Mouse (Mus musculus): ENCODE measurements around the gene Slfn9. TPM values are rescaled to one million over a fixed set of nuclear protein-coding genes. Genes with fewer than 3 reads are reported as not detected.
A peak's percentile ranks its signal among the peaks of the same experiment; 100 is the strongest.

Slfn9 gene
- total RNA-seq, 1 experiment, result 10.9 TPM

DNA sequence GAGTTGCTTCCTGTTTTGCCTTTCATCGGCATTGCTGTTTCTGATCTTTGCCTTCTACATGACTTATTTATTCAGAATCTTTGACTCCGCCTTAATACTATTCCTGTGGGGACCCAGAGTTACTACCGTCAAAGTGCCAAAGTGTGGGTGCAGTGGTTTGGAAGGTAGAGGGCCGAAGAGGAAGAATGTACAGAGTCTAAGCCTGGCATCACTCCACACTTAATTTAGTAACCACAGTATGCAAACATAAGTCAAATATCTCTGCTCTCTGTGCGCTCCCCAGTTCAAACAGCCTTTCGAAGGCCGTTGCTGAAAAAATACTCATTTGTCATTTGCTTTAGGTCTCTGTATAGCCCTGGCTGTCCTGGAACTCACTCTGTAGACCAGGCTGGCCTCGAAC is 29.4 kb downstream of the Slfn9 start:
- H3K4me3 ChIP-seq (ENCODE audit: insufficient read depth in 1 of 2, low read depth in 1 of 2, low read length in 2 of 2, poor library complexity in 1 of 2, severe bottlenecking in 1 of 2), result no peak overlapping the region
- no peaks in the 10 kb centered on the region for H3K9me3 ChIP-seq (ENCODE audit: control insufficient read depth, insufficient read depth, low read depth, low read length)
- no peak for DNase-seq (ENCODE audit: low read depth, low spot score)
- no peak for TF ChIP-seq MAFK (IDR thresholded peaks at IDR 0.05; ENCODE audit: insufficient read depth, low read depth, low read length)
- TF ChIP-seq ZNF384 (IDR thresholded peaks at IDR 0.05; ENCODE audit: low read depth, low read length), result no peak
- no peak for TF ChIP-seq CHD2 (IDR thresholded peaks at IDR 0.05; ENCODE audit: low read depth, low read length)
- no peak for TF ChIP-seq HCFC1 (IDR thresholded peaks at IDR 0.05; ENCODE audit: borderline replicate concordance, insufficient read depth, low read length)
- no peak for TF ChIP-seq ZC3H11A (IDR thresholded peaks at IDR 0.05; ENCODE audit: borderline replicate concordance, low read depth, low read length)
- in situ Hi-C loops (cut with MboI; ENCODE audit: low sequenced_read_pairs in 2 of 2, unreplicated experiment in 2 of 2), result no loop called here
- no peak overlapping the region for H3K27ac ChIP-seq (ENCODE audit: insufficient read depth, low read depth, low read length, poor library complexity, severe bottlenecking)
- no peak overlapping the region for H3K9ac ChIP-seq (ENCODE audit: insufficient read depth, low read depth, low read length, poor library complexity, severe bottlenecking)
- H3K4me1 ChIP-seq (ENCODE audit: control insufficient read depth in 2 of 2, insufficient read depth in 2 of 2, low read length in 2 of 2, poor library complexity in 1 of 2), result 0 out of 4 replicates have a peak, but pooled peaks cover 0 to 3% of the 10 kb centered on the region in 2 experiments
- no peaks in the 10 kb centered on the region for H3K36me3 ChIP-seq (ENCODE audit: control insufficient read depth, insufficient read depth, low read length, poor library complexity, severe bottlenecking)

- Histone ChIP-seq H3K4me3 (ENCODE audit: insufficient read depth in 1 of 2, low read depth in 1 of 2, low read length in 2 of 2, poor library complexity in 1 of 2, severe bottlenecking in 1 of 2) (no peak overlapping the region), H3K9me3 (ENCODE audit: control insufficient read depth, insufficient read depth, low read depth, low read length) (no peaks in the 10 kb centered on the region), H3K4me1 (ENCODE audit: control insufficient read depth in 2 of 2, insufficient read depth in 2 of 2, low read length in 2 of 2, poor library complexity in 1 of 2) (peaks cover 3% of the 10 kb centered on the region in 2 experiments; a peak in 2 of 4 replicates), H3K27ac (ENCODE audit: insufficient read depth, low read depth, low read length, poor library complexity, severe bottlenecking) (no peak overlapping the region), H3K36me3 (ENCODE audit: control insufficient read depth, insufficient read depth, low read length, poor library complexity, severe bottlenecking) (no peaks in the 10 kb centered on the region), H3K9ac (ENCODE audit: insufficient read depth, low read depth, low read length, poor library complexity, severe bottlenecking) (no peak overlapping the region)
- no peak for DNase-seq (ENCODE audit: low read depth, low spot score)
- TF ChIP-seq ZNF384 (IDR thresholded peaks at IDR 0.05; ENCODE audit: low read depth, low read length) (no peak), HCFC1 (IDR thresholded peaks at IDR 0.05; ENCODE audit: borderline replicate concordance, insufficient read depth, low read length) (no peak), MAFK (IDR thresholded peaks at IDR 0.05; ENCODE audit: insufficient read depth, low read depth, low read length) (no peak), ZC3H11A (IDR thresholded peaks at IDR 0.05; ENCODE audit: borderline replicate concordance, low read depth, low read length) (no peak), CHD2 (IDR thresholded peaks at IDR 0.05; ENCODE audit: low read depth, low read length) (no peak)
- in situ Hi-C loops (cut with MboI; ENCODE audit: low sequenced_read_pairs in 2 of 2, unreplicated experiment in 2 of 2), result no loop called here
Measured at GRCm38 (mm10) chr11:82961743-82962142, 29.9 kb downstream of the Slfn9 start.

GRCm38 (mm10) chr11:82959613-82960012 is 32.0 kb downstream of the Slfn9 start:
- Histone ChIP-seq H3K9me3 (ENCODE audit: control insufficient read depth, insufficient read depth, low read depth, low read length) (no peaks in the 10 kb centered on the region), H3K4me1 (ENCODE audit: control insufficient read depth in 2 of 2, insufficient read depth in 2 of 2, low read length in 2 of 2, poor library complexity in 1 of 2) (peaks cover 1 to 3% of the 10 kb centered on the region in 2 experiments; a peak in 3 of 4 replicates), H3K27ac (ENCODE audit: insufficient read depth, low read depth, low read length, poor library complexity, severe bottlenecking) (no peak overlapping the region), H3K36me3 (ENCODE audit: control insufficient read depth, insufficient read depth, low read length, poor library complexity, severe bottlenecking) (no peaks in the 10 kb centered on the region), H3K4me3 (ENCODE audit: insufficient read depth in 1 of 2, low read depth in 1 of 2, low read length in 2 of 2, poor library complexity in 1 of 2, severe bottlenecking in 1 of 2) (no peak overlapping the region), H3K9ac (ENCODE audit: insufficient read depth, low read depth, low read length, poor library complexity, severe bottlenecking) (no peak overlapping the region)
- in situ Hi-C loops (cut with MboI; ENCODE audit: low sequenced_read_pairs in 2 of 2, unreplicated experiment in 2 of 2), result no loop called here
- DNase-seq (ENCODE audit: low read depth, low spot score), result peak; percentile 36
- no peak for TF ChIP-seq HCFC1 (IDR thresholded peaks at IDR 0.05; ENCODE audit: borderline replicate concordance, insufficient read depth, low read length)
- no peak for TF ChIP-seq MAFK (IDR thresholded peaks at IDR 0.05; ENCODE audit: insufficient read depth, low read depth, low read length)
- TF ChIP-seq ZC3H11A (IDR thresholded peaks at IDR 0.05; ENCODE audit: borderline replicate concordance, low read depth, low read length), result no peak
- TF ChIP-seq CHD2 (IDR thresholded peaks at IDR 0.05; ENCODE audit: low read depth, low read length), result no peak
- no peak for TF ChIP-seq ZNF384 (IDR thresholded peaks at IDR 0.05; ENCODE audit: low read depth, low read length)

- no peaks in the 10 kb centered on the region for H3K36me3 ChIP-seq (ENCODE audit: control insufficient read depth, insufficient read depth, low read length, poor library complexity, severe bottlenecking)
- no peak for DNase-seq (ENCODE audit: low read depth, low spot score)
- H3K9ac ChIP-seq (ENCODE audit: insufficient read depth, low read depth, low read length, poor library complexity, severe bottlenecking), result no peak overlapping the region
- H3K4me3 ChIP-seq (ENCODE audit: insufficient read depth in 1 of 2, low read depth in 1 of 2, low read length in 2 of 2, poor library complexity in 1 of 2, severe bottlenecking in 1 of 2), result no peak overlapping the region
- peaks cover 2 to 3% of the 10 kb centered on the region in 2 experiments; a peak in 3 of 4 replicates for H3K4me1 ChIP-seq (ENCODE audit: control insufficient read depth in 2 of 2, insufficient read depth in 2 of 2, low read length in 2 of 2, poor library complexity in 1 of 2)
- no peak for TF ChIP-seq ZC3H11A (IDR thresholded peaks at IDR 0.05; ENCODE audit: borderline replicate concordance, low read depth, low read length)
- no peak for TF ChIP-seq ZNF384 (IDR thresholded peaks at IDR 0.05; ENCODE audit: low read depth, low read length)
- TF ChIP-seq HCFC1 (IDR thresholded peaks at IDR 0.05; ENCODE audit: borderline replicate concordance, insufficient read depth, low read length), result no peak
- TF ChIP-seq CHD2 (IDR thresholded peaks at IDR 0.05; ENCODE audit: low read depth, low read length), result no peak
- no peak for TF ChIP-seq MAFK (IDR thresholded peaks at IDR 0.05; ENCODE audit: insufficient read depth, low read depth, low read length)
- in situ Hi-C loops (cut with MboI; ENCODE audit: low sequenced_read_pairs in 2 of 2, unreplicated experiment in 2 of 2), result no loop called here
- H3K9me3 ChIP-seq (ENCODE audit: control insufficient read depth, insufficient read depth, low read depth, low read length), result no peaks in the 10 kb centered on the region
- H3K27ac ChIP-seq (ENCODE audit: insufficient read depth, low read depth, low read length, poor library complexity, severe bottlenecking), result no peak overlapping the region
Measured at GRCm38 (mm10) chr11:82956925-82957324, 34.7 kb downstream of the Slfn9 start.

- peaks cover 3 to 8% of the 10 kb centered on the region in 2 experiments for H3K4me1 ChIP-seq (ENCODE audit: control insufficient read depth in 2 of 2, insufficient read depth in 2 of 2, low read length in 2 of 2, poor library complexity in 1 of 2)
- no peak overlapping the region for H3K27ac ChIP-seq (ENCODE audit: insufficient read depth, low read depth, low read length, poor library complexity, severe bottlenecking)
- H3K9me3 ChIP-seq (ENCODE audit: control insufficient read depth, insufficient read depth, low read depth, low read length), result no peaks in the 10 kb centered on the region
- DNase-seq (ENCODE audit: low read depth, low spot score), result no peak
- H3K36me3 ChIP-seq (ENCODE audit: control insufficient read depth, insufficient read depth, low read length, poor library complexity, severe bottlenecking), result no peaks in the 10 kb centered on the region
- in situ Hi-C loops (cut with MboI; ENCODE audit: low sequenced_read_pairs in 2 of 2, unreplicated experiment in 2 of 2), result no loop called here
- H3K4me3 ChIP-seq (ENCODE audit: insufficient read depth in 1 of 2, low read depth in 1 of 2, low read length in 2 of 2, poor library complexity in 1 of 2, severe bottlenecking in 1 of 2), result no peak overlapping the region
- no peak for TF ChIP-seq MAFK (IDR thresholded peaks at IDR 0.05; ENCODE audit: insufficient read depth, low read depth, low read length)
- TF ChIP-seq CHD2 (IDR thresholded peaks at IDR 0.05; ENCODE audit: low read depth, low read length), result no peak
- TF ChIP-seq HCFC1 (IDR thresholded peaks at IDR 0.05; ENCODE audit: borderline replicate concordance, insufficient read depth, low read length), result no peak
- TF ChIP-seq ZNF384 (IDR thresholded peaks at IDR 0.05; ENCODE audit: low read depth, low read length), result no peak
- no peak for TF ChIP-seq ZC3H11A (IDR thresholded peaks at IDR 0.05; ENCODE audit: borderline replicate concordance, low read depth, low read length)
- H3K9ac ChIP-seq (ENCODE audit: insufficient read depth, low read depth, low read length, poor library complexity, severe bottlenecking), result no peak overlapping the region
Measured at GRCm38 (mm10) chr11:82954631-82955030, 37.0 kb downstream of the Slfn9 start.

Data from ES-E14 (cell line).